8 mouse cellular contexts compared by ENCODE assay signal in genomic region chr13:72628935-72629631, GRCm38 (mm10). TPM values are rescaled to one million over a fixed set of nuclear protein-coding genes. Genes with fewer than 3 reads are reported as not detected.
DNase-seq lines count a peak whose midpoint lies in the region; ATAC-seq and TF ChIP-seq lines count a peak whose summit lies in the region.

No protein-coding gene starts in this region.

- H3K27ac ChIP-seq in lung, postnatal 0 days (ENCODE audit: low read length), result peak overlapping the region; percentile 84
- H3K27ac ChIP-seq in forebrain, embryonic 11.5 days (ENCODE audit: low read depth, low read length), result no peak overlapping the region
- no peak overlapping the region for H3K27ac ChIP-seq in intestine, postnatal 0 days (ENCODE audit: low read depth, low read length)
- peak overlapping the region; percentile 82 for H3K27ac ChIP-seq in neural tube, embryonic 11.5 days (ENCODE audit: low read depth, low read length)

- H3K4me3 ChIP-seq in lung, postnatal 0 days (ENCODE audit: low read depth, low read length), result peak overlapping the region; percentile 56
- peak overlapping the region; percentile 52 for H3K4me3 ChIP-seq in forebrain, embryonic 11.5 days (ENCODE audit: low read depth, low read length)
- peak overlapping the region; percentile 45 for H3K4me3 ChIP-seq in intestine, postnatal 0 days (ENCODE audit: low read depth, low read length)
- peak overlapping the region; percentile 69 for H3K4me3 ChIP-seq in neural tube, embryonic 11.5 days (ENCODE audit: low read depth, low read length)

- H3K9ac ChIP-seq in lung, postnatal 0 days (replicated peaks; ENCODE audit: low read depth), result peak overlapping the region; percentile 63
- peak overlapping the region; percentile 52 for H3K9ac ChIP-seq in forebrain, embryonic 11.5 days (ENCODE audit: low read length)
- no peak overlapping the region for H3K9ac ChIP-seq in intestine, postnatal 0 days (ENCODE audit: low read depth, low read length)
- H3K9ac ChIP-seq in neural tube, embryonic 11.5 days (ENCODE audit: low read length), result peak overlapping the region; percentile 79

- TF ChIP-seq CTCF in lung, postnatal 0 days (IDR thresholded peaks at IDR 0.05), result no peak
- no peak for TF ChIP-seq CTCF in intestine, postnatal 0 days (IDR thresholded peaks at IDR 0.05; ENCODE audit: low read depth)

- peak; percentile 49 for DNase-seq in lung, postnatal 0 days (ENCODE audit: low spot score)
- DNase-seq in lung, postnatal 10 days, result no peak
- DNase-seq in forebrain, embryonic 11.5 days (ENCODE audit: low spot score), result peak; percentile 81
- DNase-seq in neural tube, embryonic 11.5 days (ENCODE audit: low spot score), result peak; percentile 70
- no peak for DNase-seq in right cerebral cortex, postnatal 4 days
- DNase-seq in urinary bladder, postnatal 10 days (ENCODE audit: low spot score), result no peak

- under 1% methylated on average over 53 of the region's 88 CpGs for WGBS in lung, postnatal 0 days
- WGBS in forebrain, embryonic 11.5 days, result under 1% methylated on average over 78 of the region's 88 CpGs
- WGBS in intestine, postnatal 0 days, result under 1% methylated on average over 71 of the region's 88 CpGs
- WGBS in neural tube, embryonic 11.5 days, result under 1% methylated on average over 79 of the region's 88 CpGs

- H3K4me2 ChIP-seq in lung, postnatal 0 days (replicated peaks; ENCODE audit: low read depth, low read length), result peak overlapping the region; percentile 64
- peak overlapping the region; percentile 78 for H3K4me2 ChIP-seq in forebrain, embryonic 11.5 days (ENCODE audit: low read depth, low read length, severe bottlenecking)
- H3K4me2 ChIP-seq in intestine, postnatal 0 days (replicated peaks; ENCODE audit: low read depth), result peak overlapping the region; percentile 84
- H3K4me2 ChIP-seq in neural tube, embryonic 11.5 days (ENCODE audit: low read depth), result peak overlapping the region; percentile 87

- H3K27me3 ChIP-seq in lung, postnatal 0 days (replicated peaks; ENCODE audit: insufficient read depth, low read length), result peaks cover 31% of the 10 kb centered on the region
- peaks cover 89% of the 10 kb centered on the region for H3K27me3 ChIP-seq in forebrain, embryonic 11.5 days (ENCODE audit: control insufficient read depth, insufficient read depth, low read length)
- H3K27me3 ChIP-seq in intestine, postnatal 0 days (replicated peaks; ENCODE audit: control insufficient read depth, insufficient read depth, low read length), result peaks cover 94% of the 10 kb centered on the region
- H3K27me3 ChIP-seq in neural tube, embryonic 11.5 days (ENCODE audit: control insufficient read depth, insufficient read depth, low read length), result peaks cover 74% of the 10 kb centered on the region

- TF ChIP-seq EP300 in lung, postnatal 0 days (IDR thresholded peaks at IDR 0.05), result no peak

- H3K36me3 ChIP-seq in lung, postnatal 0 days (ENCODE audit: insufficient read depth, low read length), result no peaks in the 10 kb centered on the region
- no peaks in the 10 kb centered on the region for H3K36me3 ChIP-seq in forebrain, embryonic 11.5 days (ENCODE audit: control insufficient read depth, insufficient read depth, low read length)
- H3K36me3 ChIP-seq in intestine, postnatal 0 days (ENCODE audit: control insufficient read depth, insufficient read depth), result no peaks in the 10 kb centered on the region
- H3K36me3 ChIP-seq in neural tube, embryonic 11.5 days (ENCODE audit: control insufficient read depth, insufficient read depth, low read length), result no peaks in the 10 kb centered on the region; the same call in 1 of the 2 replicates

- no peaks in the 10 kb centered on the region for H3K4me1 ChIP-seq in lung, postnatal 0 days (ENCODE audit: insufficient read depth, low read depth, low read length)
- peaks cover 19% of the 10 kb centered on the region; the same call in 1 of the 2 replicates for H3K4me1 ChIP-seq in forebrain, embryonic 11.5 days (replicated peaks; ENCODE audit: control insufficient read depth, insufficient read depth, low read length)
- no peaks in the 10 kb centered on the region; the same call in 1 of the 2 replicates for H3K4me1 ChIP-seq in intestine, postnatal 0 days (replicated peaks; ENCODE audit: control insufficient read depth, insufficient read depth, low read length)
- peaks cover 26% of the 10 kb centered on the region for H3K4me1 ChIP-seq in neural tube, embryonic 11.5 days (ENCODE audit: control insufficient read depth, insufficient read depth, low read length)

- H3K9me3 ChIP-seq in lung, postnatal 0 days (ENCODE audit: low read length), result no peaks in the 10 kb centered on the region
- no peaks in the 10 kb centered on the region for H3K9me3 ChIP-seq in forebrain, embryonic 11.5 days (ENCODE audit: control insufficient read depth, low read length)
- no peaks in the 10 kb centered on the region for H3K9me3 ChIP-seq in intestine, postnatal 0 days (ENCODE audit: control insufficient read depth)
- H3K9me3 ChIP-seq in neural tube, embryonic 11.5 days (ENCODE audit: control insufficient read depth, low read length), result no peaks in the 10 kb centered on the region

- peak; percentile 19 for ATAC-seq in lung, postnatal 0 days
- peak; percentile 32; the same call in 1 of the 2 replicates for ATAC-seq in forebrain, embryonic 11.5 days (replicated peaks; ENCODE audit: low FRiP score)
- peak; percentile 29 for ATAC-seq in intestine, postnatal 0 days
- peak; percentile 53 for ATAC-seq in neural tube, embryonic 11.5 days (ENCODE audit: insufficient read depth, low FRiP score, low TSS enrichment)
- no peak for ATAC-seq in activated CD4-positive, CD25-positive, alpha-beta regulatory T cell, adult 4 months

RNA-seq across cellular contexts. Expression of gene Irx2, which starts 0.5 kb away (rescaled TPM):
- 36.2 and 40.0 TPM in 2 replicates for polyA plus RNA-seq in lung, postnatal 0 days (2015; fragmentation: Nextera tagmentation; extraction: Ambion mirVana)
- polyA plus RNA-seq in forebrain, embryonic 11.5 days (2014; fragmentation: Nextera tagmentation; extraction: Ambion mirVana), result 3.4 and 3.7 TPM in 2 replicates
- polyA plus RNA-seq in intestine, postnatal 0 days (2015; fragmentation: Nextera tagmentation; extraction: Ambion mirVana), result 0.14 TPM in 1 of 2 replicates, not detected in the other
- polyA plus RNA-seq in neural tube, embryonic 11.5 days (2014; fragmentation: Nextera tagmentation; extraction: Ambion mirVana), result 19.6 and 21.9 TPM in 2 replicates
- polyA plus RNA-seq in activated CD4-positive, CD25-positive, alpha-beta regulatory T cell, adult 4 months (2017; shearing (Covaris generic)), result not detected

Comparison
In these comparisons a context has a peak if more than half of its experiments do, and no peak if none do; other contexts are left out.
1. DNase-seq: peak in lung, postnatal 0 days (single experiment), forebrain, embryonic 11.5 days (single experiment) and neural tube, embryonic 11.5 days (single experiment); none in lung, postnatal 10 days (single experiment), right cerebral cortex, postnatal 4 days (single experiment) and urinary bladder, postnatal 10 days (single experiment).
2. H3K27ac ChIP-seq: peak in lung, postnatal 0 days (single experiment) and neural tube, embryonic 11.5 days (single experiment); none in forebrain, embryonic 11.5 days (single experiment) and intestine, postnatal 0 days (single experiment).
3. Peak in every context shown above with its lines, with median percentiles within 50 percentile points of each other: H3K4me2 ChIP-seq and H3K4me3 ChIP-seq.